Mouse (Mus musculus) olfactory bulb, adult 2 months (tissue): ENCODE results near the gene Arhgap1.

Source experiments
- CTCF ChIP-seq: fragments of 200-500 bp; IDR thresholded peaks from 2 replicates; pipeline ENCODE4 v1.5.1; 2012; ENCODE audit warnings: low read depth, mild to moderate bottlenecking, low read length, moderate library complexity; ENCODE audit not compliant: insufficient read depth
- POLR2A ChIP-seq: fragments of 200-500 bp; IDR thresholded peaks from 2 replicates; pipeline ENCODE4 v1.6.1; 2012; ENCODE audit warnings: mild to moderate bottlenecking, low read depth, low read length, moderate library complexity; ENCODE audit not compliant: insufficient read depth

- TF ChIP-seq POLR2A (no peak), CTCF (no peak)
Observed at GRCm38 (mm10) chr2:91655827-91656226, 6.2 kb downstream of the Arhgap1 start.
